Mouse (Mus musculus) CH12.LX (cell line): ENCODE results near the gene Arl9. TPM values are rescaled to one million over a fixed set of nuclear protein-coding genes. Genes with fewer than 3 reads are reported as not detected.

Source experiments
- DNase-seq: peaks from one replicate; pipeline ENCODE4 v3.0.0-alpha.2; 2013; ENCODE audit errors: extremely low read depth
- H3K27ac ChIP-seq: 2 replicates; pipeline ENCODE4 v1.5.1; 2012; ENCODE audit warnings: low read depth, mild to moderate bottlenecking, control low read depth, moderate library complexity; ENCODE audit not compliant: insufficient read depth
- H3K27me3 ChIP-seq: replicated peaks from 2 replicates; pipeline ENCODE3; 2012; ENCODE audit warnings: inconsistent platforms
- H3K36me3 ChIP-seq, 2 experiments: replicated peaks in 1 of 2; 2 replicates each; pipeline versions ENCODE3 to v1.6.1; 2012; ENCODE audit warnings: inconsistent platforms in 1 of 2, low read length in 1 of 2, mild to moderate bottlenecking in 1 of 2, mixed read lengths in 1 of 2, moderate library complexity in 1 of 2; ENCODE audit not compliant: control insufficient read depth in 1 of 2, insufficient read depth in 1 of 2
- H3K4me1 ChIP-seq, 2 experiments: 2 replicates each; pipeline ENCODE4 v1.6.1; 2012; ENCODE audit warnings: inconsistent platforms in 1 of 2, moderate library complexity in 1 of 2; ENCODE audit not compliant: insufficient read depth in 2 of 2, control insufficient read depth in 1 of 2
- H3K4me2 ChIP-seq: 2 replicates; pipeline ENCODE4 v1.6.1; 2012; ENCODE audit warnings: low read depth, mild to moderate bottlenecking, control low read depth; ENCODE audit not compliant: poor library complexity, insufficient read depth, severe bottlenecking
- H3K4me3 ChIP-seq, 3 experiments: fragments of 150-350 bp in 1 of 3; sonication (generic) in 1 of 3; replicated peaks in 1 of 3; 2 replicates each; pipeline versions ENCODE3 to v1.5.1; 2011 to 2012; ENCODE audit warnings: low read depth in 2 of 3, low read length in 2 of 3, mild to moderate bottlenecking in 2 of 3, moderate library complexity in 2 of 3, control low read depth in 1 of 3, improper control_type of control experiment in 1 of 3, inconsistent platforms in 1 of 3, mixed read lengths in 1 of 3; ENCODE audit not compliant: poor library complexity in 1 of 3
- H3K79me2 ChIP-seq: replicated peaks from 2 replicates; pipeline ENCODE4 v1.6.1; 2012; ENCODE audit warnings: mild to moderate bottlenecking, moderate library complexity; ENCODE audit not compliant: control insufficient read depth, poor library complexity, insufficient read depth, severe bottlenecking; ENCODE audit errors: extremely low read depth
- H3K9ac ChIP-seq: 2 replicates; pipeline ENCODE4 v1.6.1; 2012; ENCODE audit warnings: low read depth, mild to moderate bottlenecking, control low read depth, moderate library complexity; ENCODE audit not compliant: insufficient read depth
- H3K9me3 ChIP-seq: replicated peaks from 2 replicates; pipeline ENCODE3; 2012; ENCODE audit warnings: low read length, inconsistent platforms, mixed read lengths
- BHLHE40 ChIP-seq: IDR thresholded peaks from 2 replicates; pipeline ENCODE4 v1.6.1; 2011; ENCODE audit warnings: mild to moderate bottlenecking, low read depth, low read length, improper control_type of control experiment
- CTCF ChIP-seq, 2 experiments: IDR thresholded peaks in 1 of 2; conservative IDR thresholded peaks in 1 of 2; 2 replicates each; pipeline ENCODE4 v1.5.1; 2011 to 2012; ENCODE audit warnings: low read depth in 2 of 2, low read length in 2 of 2, improper control_type of control experiment in 1 of 2, inconsistent platforms in 1 of 2, mild to moderate bottlenecking in 1 of 2, moderate library complexity in 1 of 2
- ELF1 ChIP-seq: IDR thresholded peaks from 2 replicates; pipeline ENCODE4 v1.6.1; 2014; ENCODE audit warnings: low read depth, mild to moderate bottlenecking, inconsistent platforms, low read length, improper control_type of control experiment
- EP300 ChIP-seq: IDR thresholded peaks from 2 replicates; pipeline ENCODE4 v1.6.1; 2011; ENCODE audit warnings: low read length, improper control_type of control experiment
- ETS1 ChIP-seq: conservative IDR thresholded peaks from 2 replicates; pipeline ENCODE4 v1.6.1; 2012; ENCODE audit warnings: low read depth, mild to moderate bottlenecking, inconsistent platforms, low read length, improper control_type of control experiment, moderate library complexity
- GABPA ChIP-seq: IDR thresholded peaks from 2 replicates; pipeline ENCODE4 v1.6.1; 2012; ENCODE audit warnings: low read depth, low read length, improper control_type of control experiment, inconsistent platforms; ENCODE audit not compliant: insufficient replicate concordance
- IRF4 ChIP-seq: IDR thresholded peaks from 2 replicates; pipeline ENCODE4 v1.6.1; 2014; ENCODE audit warnings: low read depth, mild to moderate bottlenecking, inconsistent platforms, low read length, improper control_type of control experiment
- JUN ChIP-seq: IDR thresholded peaks from 2 replicates; pipeline ENCODE4 v1.6.1; 2011; ENCODE audit warnings: low read depth, mild to moderate bottlenecking, low read length, improper control_type of control experiment, moderate library complexity; ENCODE audit not compliant: insufficient read depth
- JUND ChIP-seq: conservative IDR thresholded peaks from 2 replicates; pipeline ENCODE4 v1.6.1; 2011; ENCODE audit warnings: low read depth, low read length, improper control_type of control experiment
- MAFK ChIP-seq: IDR thresholded peaks from 2 replicates; pipeline ENCODE4 v1.6.1; 2011; ENCODE audit warnings: low read length, improper control_type of control experiment; ENCODE audit not compliant: insufficient replicate concordance
- MAX ChIP-seq: IDR thresholded peaks from 2 replicates; pipeline ENCODE4 v1.6.1; 2011; ENCODE audit warnings: low read length, improper control_type of control experiment
- MAZ ChIP-seq: IDR thresholded peaks from 2 replicates; pipeline ENCODE4 v1.6.1; 2012; ENCODE audit warnings: low read depth, mild to moderate bottlenecking, inconsistent platforms, low read length, improper control_type of control experiment, moderate library complexity
- MEF2A ChIP-seq: IDR thresholded peaks from 2 replicates; pipeline ENCODE4 v1.6.1; 2014; ENCODE audit warnings: low read depth, mild to moderate bottlenecking, inconsistent platforms, low read length, improper control_type of control experiment, borderline replicate concordance
- MXI1 ChIP-seq: IDR thresholded peaks from 2 replicates; pipeline ENCODE4 v1.6.1; 2011; ENCODE audit warnings: mild to moderate bottlenecking, low read depth, low read length, improper control_type of control experiment
- MYC ChIP-seq: IDR thresholded peaks from 2 replicates; pipeline ENCODE4 v1.6.1; 2011; ENCODE audit warnings: low read depth, mild to moderate bottlenecking, improper control_type of control experiment, low read length
- NELFE ChIP-seq: IDR thresholded peaks from 2 replicates; pipeline ENCODE4 v1.6.1; 2011; ENCODE audit warnings: low read depth, low read length, improper control_type of control experiment
- PAX5 ChIP-seq: IDR thresholded peaks from 2 replicates; pipeline ENCODE4 v1.6.1; 2012; ENCODE audit warnings: low read length, inconsistent platforms, mixed read lengths
- POLR2A ChIP-seq: IDR thresholded peaks from 2 replicates; pipeline ENCODE4 v1.6.1; 2011; ENCODE audit warnings: low read depth, mild to moderate bottlenecking, improper control_type of control experiment, low read length
- RAD21 ChIP-seq: IDR thresholded peaks from 2 replicates; pipeline ENCODE4 v1.6.1; 2011; ENCODE audit warnings: low read depth, mild to moderate bottlenecking, low read length, improper control_type of control experiment, moderate library complexity
- RCOR1 ChIP-seq: conservative IDR thresholded peaks from 2 replicates; pipeline ENCODE4 v1.6.1; 2012; ENCODE audit warnings: low read depth, mild to moderate bottlenecking, inconsistent platforms, low read length, improper control_type of control experiment
- SIN3A ChIP-seq: IDR thresholded peaks from 2 replicates; pipeline ENCODE4 v1.6.1; 2012; ENCODE audit warnings: low read length, improper control_type of control experiment, inconsistent platforms
- SMC3 ChIP-seq: IDR thresholded peaks from 2 replicates; pipeline ENCODE4 v1.6.1; 2011; ENCODE audit warnings: low read depth, low read length, improper control_type of control experiment
- TBP ChIP-seq: conservative IDR thresholded peaks from 2 replicates; pipeline ENCODE4 v1.6.1; 2011; ENCODE audit warnings: low read depth, low read length, improper control_type of control experiment
- TCF12 ChIP-seq: IDR thresholded peaks from 2 replicates; pipeline ENCODE4 v1.6.1; 2014; ENCODE audit warnings: low read depth, mild to moderate bottlenecking, inconsistent platforms, low read length, improper control_type of control experiment
- USF1 ChIP-seq: IDR thresholded peaks from 2 replicates; pipeline ENCODE4 v1.6.1; 2014; ENCODE audit warnings: low read depth, mild to moderate bottlenecking, inconsistent platforms, low read length, improper control_type of control experiment
- USF2 ChIP-seq: conservative IDR thresholded peaks from 2 replicates; pipeline ENCODE4 v1.6.1; 2011; ENCODE audit warnings: low read depth, low read length, improper control_type of control experiment
- ZKSCAN1 ChIP-seq: IDR thresholded peaks from 2 replicates; pipeline ENCODE4 v1.6.1; 2012; ENCODE audit warnings: low read depth, inconsistent platforms, low read length, improper control_type of control experiment, borderline replicate concordance
- dilution Hi-C: fragments of 300-500 bp; cut with MboI; formaldehyde crosslinking; loops from 2 replicates; pipeline ENCODE4 v1.14.3; 2020; ENCODE audit warnings: low sequenced_read_pairs; ENCODE audit not compliant: extremely low pct_unique_long_range_greater_than_20kb, extremely low pct_ligation_motif_present
- in situ Hi-C: fragments of 300-500 bp; cut with MboI; formaldehyde crosslinking; loops from 3 replicates; pipeline ENCODE4 v1.14.3; 2019; ENCODE audit warnings: low sequenced_read_pairs, low pct_ligation_motif_present, low pct_unique_long_range_greater_than_20kb, mixed read lengths
- polyA plus RNA-seq: library from polyadenylated mRNA; unstranded; fragments of >175 nt; gene quantifications from 2 replicates; pipeline ENCODE4 v1.2.1, GENCODE M21; 2012; ENCODE audit warnings: low read depth; ENCODE audit not compliant: insufficient read length
- total RNA-seq, 2 experiments: library from RNA; depleted of rRNA; stranded (reverse); fragments of 300-350 nt in 1 of 2; fragments of >200 nt in 1 of 2; gene quantifications; 2 replicates each; pipeline ENCODE4 v1.2.3; 2012 to 2014

Arl9 gene
- total and polyA plus RNA-seq, 3 experiments = 0.38 to 2.6 (median 1.4) TPM

DNA sequence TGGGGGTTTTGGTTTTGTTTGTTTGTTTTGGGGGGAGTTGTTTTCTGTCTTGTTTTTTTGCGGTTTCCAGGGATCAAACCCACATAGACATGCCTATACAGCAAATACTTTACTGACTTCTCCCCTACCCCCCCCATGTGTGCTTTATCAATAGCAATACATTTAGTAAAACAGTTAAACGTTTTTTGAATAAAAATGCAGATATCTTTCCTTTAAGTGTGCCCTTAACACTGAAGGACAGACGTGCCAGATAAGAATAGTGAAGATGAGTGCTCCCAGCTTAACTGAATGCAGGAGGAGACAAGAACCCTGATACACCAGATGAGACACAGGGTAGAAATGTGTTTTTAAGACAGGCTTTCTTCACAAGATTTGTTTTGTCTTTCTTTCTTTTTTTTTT lies 7.2 kb downstream of the Arl9 start:
- peaks cover 0 to 24% of the 10 kb centered on the region in 2 experiments for H3K36me3 ChIP-seq
- dilution Hi-C loops (no loop called here), in situ Hi-C loops (loop anchor here (10.0 kb wide), 1 partner anchor 184 kb away; no protein-coding TSS in a partner anchor)
- H3K9me3 ChIP-seq = peaks cover 1% of the 10 kb centered on the region
- H3K4me2 ChIP-seq = no peak overlapping the region
- no peak for TF ChIP-seq ZKSCAN1
- TF ChIP-seq PAX5 = no peak
- TF ChIP-seq TBP = no peak
- TF ChIP-seq RAD21 = no peak
- no peak for TF ChIP-seq SMC3
- H3K9ac ChIP-seq = no peak overlapping the region
- peaks cover 0 to 10% of the 10 kb centered on the region in 2 experiments; a peak in 2 of 4 replicates for H3K4me1 ChIP-seq
- no peak overlapping the region for H3K4me3 ChIP-seq
- no peaks in the 10 kb centered on the region for H3K27me3 ChIP-seq
- no peak for DNase-seq
- H3K79me2 ChIP-seq = no peaks in the 10 kb centered on the region
- H3K27ac ChIP-seq = no peak overlapping the region

GRCm38 (mm10) chr5:77013171-77013570 lies 9.3 kb downstream of the Arl9 start:
- Histone ChIP-seq H3K4me2 (peak overlapping the region; percentile 22; the same call in 1 of the 2 replicates), H3K4me1 (peaks cover 0 to 10% of the 10 kb centered on the region in 2 experiments; a peak in 2 of 4 replicates), H3K9ac (no peak overlapping the region), H3K27ac (no peak overlapping the region), H3K27me3 (no peaks in the 10 kb centered on the region), H3K79me2 (no peaks in the 10 kb centered on the region), H3K4me3 (no peak overlapping the region), H3K36me3 (peaks cover 0 to 10% of the 10 kb centered on the region in 2 experiments), H3K9me3 (peaks cover 2% of the 10 kb centered on the region)
- DNase-seq = peak; percentile 52
- dilution Hi-C loops = no loop called here
- TF ChIP-seq ETS1 (0 out of 2 replicates have a peak, but pooled peaks have one; percentile 11), MAX (peak; percentile 55; the same call in 1 of the 2 replicates), RCOR1 (no peak), SIN3A (peak; percentile 42; the same call in 1 of the 2 replicates), ZKSCAN1 (no peak), POLR2A (peak; percentile 45; the same call in 1 of the 2 replicates), JUND (no peak), MAFK (no peak), NELFE (peak; percentile 39; the same call in 1 of the 2 replicates), PAX5 (no peak), MYC (peak; percentile 62; the same call in 1 of the 2 replicates), CTCF (conservative IDR thresholded peaks at IDR 0.05 in 1 of 2, IDR thresholded peaks at IDR 0.05 in 1 of 2; ENCODE audit: low read depth in 2 of 2, low read length in 2 of 2) (no peak), MXI1 (0 out of 2 replicates have a peak, but pooled peaks have one; percentile 50), IRF4 (peak; percentile 82), ELF1 (peak; percentile 28; the same call in 1 of the 2 replicates), USF1 (no peak), GABPA (no peak), JUN (no peak), TBP (peak; percentile 77), MAZ (no peak), TCF12 (peak; percentile 46; the same call in 1 of the 2 replicates), EP300 (peak; percentile 59), BHLHE40 (0 out of 2 replicates have a peak, but pooled peaks have one; percentile 30), MEF2A (no peak), USF2 (no peak)
- in situ Hi-C loops = loop anchor here (10.0 kb wide), 1 partner anchor 182 kb away; no protein-coding TSS in a partner anchor
